Mouse (Mus musculus): ENCODE data around the gene Abcc4. TPM values are rescaled to one million over a fixed set of nuclear protein-coding genes. Genes with fewer than 3 reads are reported as not detected.
"Not testable (repeated sequence)": the region's sequence is repeated elsewhere in the genome, so short reads cannot be mapped to it uniquely, and the experiment has no call there.

Gene Abcc4
- total and polyA plus RNA-seq, 2 experiments from 2014 or later, result 2.4 to 3.6 TPM

GRCm38 (mm10) chr14:118674224-118674623 is 31.8 kb downstream of the Abcc4 start:
- Histone ChIP-seq H3K27me3 (ENCODE audit: insufficient read depth, low read length) (no peaks in the 10 kb centered on the region), H3K4me2 (ENCODE audit: low read depth, low read length, poor library complexity, severe bottlenecking) (no peak overlapping the region), H3K9me3 (ENCODE audit: low read length) (no peaks in the 10 kb centered on the region), H3K27ac (ENCODE audit: low read depth, low read length) (no peak overlapping the region), H3K9ac (replicated peaks; ENCODE audit: low read length, poor library complexity, severe bottlenecking) (no peak overlapping the region), H3K4me1 (ENCODE audit: insufficient read depth, low read length) (no peaks in the 10 kb centered on the region), H3K4me3 (ENCODE audit: low read depth, low read length) (no peak overlapping the region), H3K36me3 (ENCODE audit: insufficient read depth, low read length) (no peaks in the 10 kb centered on the region)
- WGBS, result 87% methylated on average over 7 of the region's 7 CpGs
- no peak for DNase-seq (ENCODE audit: low spot score)
- ATAC-seq (ENCODE audit: low FRiP score), result no peak
- no peak for TF ChIP-seq CTCF (IDR thresholded peaks at IDR 0.05)

GRCm38 (mm10) chr14:118673501-118673900 is 32.5 kb downstream of the Abcc4 start:
- no peak for ATAC-seq (ENCODE audit: low FRiP score)
- no peak for TF ChIP-seq CTCF (IDR thresholded peaks at IDR 0.05)
- Histone ChIP-seq H3K4me2 (ENCODE audit: low read depth, low read length, poor library complexity, severe bottlenecking) (no peak overlapping the region), H3K9me3 (ENCODE audit: low read length) (no peaks in the 10 kb centered on the region), H3K4me1 (ENCODE audit: insufficient read depth, low read length) (no peaks in the 10 kb centered on the region), H3K9ac (replicated peaks; ENCODE audit: low read length, poor library complexity, severe bottlenecking) (no peak overlapping the region), H3K4me3 (ENCODE audit: low read depth, low read length) (no peak overlapping the region), H3K27ac (ENCODE audit: low read depth, low read length) (no peak overlapping the region), H3K36me3 (ENCODE audit: insufficient read depth, low read length) (no peaks in the 10 kb centered on the region), H3K27me3 (ENCODE audit: insufficient read depth, low read length) (no peaks in the 10 kb centered on the region)
- WGBS, result 80% methylated on average over 6 of the region's 6 CpGs
- no peak for DNase-seq (ENCODE audit: low spot score)

GRCm38 (mm10) chr14:118672931-118673330 is 33.1 kb downstream of the Abcc4 start:
- WGBS, result 95% methylated on average over 6 of the region's 6 CpGs
- not testable (repeated sequence) for DNase-seq (ENCODE audit: low spot score); H3K27ac ChIP-seq (ENCODE audit: low read depth, low read length); H3K4me3 ChIP-seq (ENCODE audit: low read depth, low read length); H3K36me3 ChIP-seq (ENCODE audit: insufficient read depth, low read length); H3K27me3 ChIP-seq (ENCODE audit: insufficient read depth, low read length); ATAC-seq (ENCODE audit: low FRiP score); H3K9ac ChIP-seq (replicated peaks; ENCODE audit: low read length, poor library complexity, severe bottlenecking); H3K9me3 ChIP-seq (ENCODE audit: low read length); H3K4me1 ChIP-seq (ENCODE audit: insufficient read depth, low read length); H3K4me2 ChIP-seq (ENCODE audit: low read depth, low read length, poor library complexity, severe bottlenecking)

- ATAC-seq (ENCODE audit: low FRiP score) (no peak), DNase-seq (ENCODE audit: low spot score) (peak; percentile 47)
- Histone ChIP-seq H3K27ac (ENCODE audit: low read depth, low read length) (no peak overlapping the region), H3K4me2 (ENCODE audit: low read depth, low read length, poor library complexity, severe bottlenecking) (no peak overlapping the region), H3K27me3 (ENCODE audit: insufficient read depth, low read length) (no peaks in the 10 kb centered on the region), H3K36me3 (ENCODE audit: insufficient read depth, low read length) (no peaks in the 10 kb centered on the region), H3K9ac (replicated peaks; ENCODE audit: low read length, poor library complexity, severe bottlenecking) (no peak overlapping the region), H3K9me3 (ENCODE audit: low read length) (no peaks in the 10 kb centered on the region), H3K4me3 (ENCODE audit: low read depth, low read length) (no peak overlapping the region), H3K4me1 (ENCODE audit: insufficient read depth, low read length) (no peaks in the 10 kb centered on the region)
- 70% methylated on average over 6 of the region's 6 CpGs for WGBS
- TF ChIP-seq CTCF (IDR thresholded peaks at IDR 0.05), result no peak
Observed at GRCm38 (mm10) chr14:118667499-118667898, 38.5 kb downstream of the Abcc4 start.

GRCm38 (mm10) chr14:118664661-118665060 is 41.4 kb downstream of the Abcc4 start:
- H3K27me3 ChIP-seq (ENCODE audit: insufficient read depth, low read length), result no peaks in the 10 kb centered on the region; the same call in 1 of the 2 replicates
- H3K4me2 ChIP-seq (ENCODE audit: low read depth, low read length, poor library complexity, severe bottlenecking), result no peak overlapping the region
- DNase-seq (ENCODE audit: low spot score) (no peak), ATAC-seq (ENCODE audit: low FRiP score) (no peak)
- no peaks in the 10 kb centered on the region for H3K4me1 ChIP-seq (ENCODE audit: insufficient read depth, low read length)
- no peaks in the 10 kb centered on the region for H3K36me3 ChIP-seq (ENCODE audit: insufficient read depth, low read length)
- TF ChIP-seq CTCF (IDR thresholded peaks at IDR 0.05), result no peak
- no peak overlapping the region for H3K27ac ChIP-seq (ENCODE audit: low read depth, low read length)
- no peak overlapping the region for H3K9ac ChIP-seq (replicated peaks; ENCODE audit: low read length, poor library complexity, severe bottlenecking)
- H3K9me3 ChIP-seq (ENCODE audit: low read length), result no peaks in the 10 kb centered on the region
- WGBS, result 87% methylated on average over 7 of the region's 7 CpGs
- H3K4me3 ChIP-seq (ENCODE audit: low read depth, low read length), result no peak overlapping the region

GRCm38 (mm10) chr14:118662625-118663276 is 43.3 kb downstream of the Abcc4 start:
- Histone ChIP-seq H3K27ac (ENCODE audit: low read depth, low read length) (no peak overlapping the region), H3K4me2 (ENCODE audit: low read depth, low read length, poor library complexity, severe bottlenecking) (no peak overlapping the region), H3K36me3 (ENCODE audit: insufficient read depth, low read length) (no peaks in the 10 kb centered on the region), H3K4me1 (ENCODE audit: insufficient read depth, low read length) (no peaks in the 10 kb centered on the region), H3K27me3 (ENCODE audit: insufficient read depth, low read length) (no peaks in the 10 kb centered on the region; the same call in 1 of the 2 replicates), H3K9me3 (ENCODE audit: low read length) (no peaks in the 10 kb centered on the region), H3K4me3 (ENCODE audit: low read depth, low read length) (no peak overlapping the region), H3K9ac (replicated peaks; ENCODE audit: low read length, poor library complexity, severe bottlenecking) (no peak overlapping the region)
- TF ChIP-seq CTCF (IDR thresholded peaks at IDR 0.05), result no peak
- no peak for DNase-seq (ENCODE audit: low spot score)
- no peak for ATAC-seq (ENCODE audit: low FRiP score)
- 95% methylated on average over 18 of the region's 18 CpGs for WGBS

All from midbrain, postnatal 0 days (tissue).